Mouse (Mus musculus) left cerebral cortex, postnatal 10 days (tissue): Measurements from ENCODE around the gene Pcgf2. TPM values are rescaled to one million over a fixed set of nuclear protein-coding genes. Genes with fewer than 3 reads are reported as not detected.
A peak's percentile ranks its signal among the peaks of the same experiment; 100 is the strongest.

Experiments
- DNase-seq, 2 experiments: peaks; one replicate each; pipeline ENCODE4 v3.0.0; 2021 to 2022; ENCODE audit warnings: low spot score in 2 of 2, mixed read lengths in 1 of 2; ENCODE audit errors: extremely low spot score in 1 of 2
- intact Hi-C: fragments of 180-260 bp; cut with DNase I; formaldehyde crosslinking; loops from one replicate; pipeline ENCODE4 v1.15.1; 2025
- total RNA-seq, 2 experiments: library from RNA; stranded (reverse); gene quantifications; 2 replicates each; pipeline ENCODE4 v1.2.3; 2021

Pcgf2 gene
- total RNA-seq, 2 experiments from 2014 or later, result 48.3 to 51.6 TPM

DNA sequence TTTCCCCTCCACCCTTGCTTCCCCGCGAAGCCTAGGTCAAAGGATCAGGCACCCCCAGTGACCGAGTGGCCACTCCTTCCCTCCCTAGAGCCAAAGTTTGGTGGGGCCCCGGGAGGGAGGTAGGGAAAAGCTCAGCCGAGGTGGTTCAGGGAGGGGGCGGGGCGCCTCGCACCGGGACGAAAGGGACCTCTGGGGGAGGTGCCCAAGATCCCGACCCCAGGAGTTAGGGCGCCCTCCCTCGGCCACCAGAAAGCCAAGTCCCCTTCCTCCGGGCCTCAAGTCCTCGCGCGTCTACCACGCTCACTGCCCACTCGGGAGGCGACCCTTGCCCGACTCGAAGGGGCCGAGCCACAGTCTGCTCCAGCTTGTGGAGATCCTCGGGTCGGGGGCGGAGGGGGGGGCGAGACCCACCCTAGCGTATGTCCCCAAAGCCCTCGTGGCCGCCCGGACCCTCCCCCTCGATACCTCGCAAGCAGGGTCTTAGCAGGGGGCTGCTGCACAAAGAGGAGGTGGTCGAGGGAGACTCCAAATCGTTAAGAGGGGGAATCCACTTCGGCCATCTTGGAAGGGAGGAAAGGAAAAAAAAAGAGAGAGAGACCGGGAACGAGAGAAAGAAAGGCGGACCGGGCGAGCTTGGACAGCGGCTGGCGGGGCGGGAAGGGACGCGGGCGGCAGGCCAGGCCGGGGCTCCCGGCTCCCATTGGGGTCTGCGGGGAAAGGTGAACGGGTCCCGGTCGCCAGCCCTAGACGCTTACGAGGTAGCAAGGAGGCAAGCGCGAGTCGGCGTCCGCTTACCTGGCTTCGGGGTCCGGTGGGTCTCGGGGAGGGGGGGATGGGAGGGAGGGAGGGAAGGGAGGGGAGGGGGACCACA, 1.3 kb downstream of the Pcgf2 start:
- DNase-seq, result peak; percentile 42 to 89
- intact Hi-C loops, result loop anchor here (5.0 kb wide), 2 partner anchors 37 to 207 kb away; partner anchors contain the start of gene Mllt6

DNA sequence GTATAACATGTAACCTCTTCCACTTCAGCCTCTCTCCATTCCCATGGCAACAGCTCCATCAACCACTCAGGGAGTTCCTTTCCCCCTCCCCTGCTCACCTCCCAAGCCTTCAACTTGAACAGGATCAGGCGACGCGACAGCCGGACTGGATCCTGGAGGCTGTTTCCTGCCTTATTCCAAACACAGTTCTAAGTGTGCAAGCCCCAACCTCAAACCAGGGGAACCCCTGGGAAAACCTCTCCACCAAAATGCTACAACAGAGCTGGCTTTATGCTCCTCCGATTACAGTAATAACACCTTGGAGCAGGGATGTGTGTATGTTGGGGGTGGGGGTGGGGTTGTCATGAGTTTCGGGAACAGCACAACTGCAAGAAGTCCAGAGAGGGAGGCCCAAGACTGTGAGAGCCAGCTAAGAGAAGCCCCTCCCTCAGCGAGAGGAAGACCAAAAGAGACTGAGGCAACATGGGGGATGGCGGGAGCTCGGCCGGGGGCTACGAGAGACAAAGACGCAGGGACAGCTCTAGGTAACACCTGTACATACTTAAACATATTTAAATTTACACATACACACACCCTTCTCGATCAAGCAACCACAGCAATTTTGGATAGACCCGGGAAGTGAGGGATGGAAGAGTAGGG, 2.3 kb downstream of the Pcgf2 start:
- intact Hi-C loops, result loop anchor here (5.0 kb wide), 2 partner anchors 36 to 206 kb away; partner anchors contain the start of gene Mllt6
- DNase-seq, result no peak

DNA sequence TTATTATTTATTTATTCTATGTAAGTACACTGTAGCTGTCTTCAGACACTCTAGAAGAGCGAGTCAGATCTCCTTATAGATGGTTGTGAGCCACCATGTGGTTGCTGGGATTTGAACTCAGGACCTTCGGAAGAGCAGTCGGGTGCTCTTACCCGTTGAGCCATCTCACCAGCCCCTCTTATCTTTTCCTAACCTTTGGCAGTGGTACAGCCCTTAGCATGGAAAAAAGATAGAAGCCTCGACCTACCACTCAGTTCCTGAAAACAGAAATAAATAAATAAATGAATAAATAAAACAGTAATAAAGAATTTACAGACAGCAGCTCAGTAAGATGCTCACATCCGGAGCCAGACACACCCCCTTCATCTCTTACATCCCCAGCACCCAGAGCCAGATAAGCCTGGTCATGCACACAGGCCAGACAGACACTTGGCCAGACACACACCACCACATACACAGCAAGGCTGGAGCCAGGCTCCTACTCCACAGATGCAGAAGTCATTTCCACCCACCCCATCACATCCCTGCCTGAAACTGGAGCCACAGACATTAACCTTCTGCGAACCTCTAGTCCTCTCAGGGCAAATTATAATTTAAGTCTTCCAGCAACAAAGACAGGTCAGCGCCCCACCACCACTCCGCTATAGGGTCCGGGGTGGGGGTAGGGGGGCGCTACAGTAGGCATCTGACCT, 3.0 kb downstream of the Pcgf2 start:
- no peak for DNase-seq
- intact Hi-C loops, result loop anchor here (5.0 kb wide), 2 partner anchors 35 to 205 kb away; partner anchors contain the start of gene Mllt6

DNA sequence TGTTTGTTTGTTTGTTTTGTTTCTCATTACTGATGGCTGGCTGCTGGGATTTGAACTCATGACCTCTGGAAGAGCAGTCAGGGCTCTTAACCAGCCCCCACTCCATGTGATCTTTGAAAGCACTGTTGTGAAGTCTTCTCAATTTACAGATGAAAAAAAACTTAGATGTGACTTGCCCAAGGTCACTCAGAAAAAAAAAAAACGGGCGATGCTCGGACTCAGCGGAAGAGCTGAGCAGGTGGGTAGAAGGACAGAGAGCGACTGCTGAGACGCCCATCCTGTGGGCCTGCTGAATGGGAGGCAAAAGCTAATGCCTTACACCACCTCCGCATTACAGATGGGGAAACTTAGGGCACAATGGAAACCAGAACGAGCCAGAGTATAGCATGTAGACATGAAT, 3.6 kb downstream of the Pcgf2 start:
- intact Hi-C loops, result loop anchor here (5.0 kb wide), 2 partner anchors 34 to 204 kb away; partner anchors contain the start of gene Mllt6
- no peak for DNase-seq

DNA sequence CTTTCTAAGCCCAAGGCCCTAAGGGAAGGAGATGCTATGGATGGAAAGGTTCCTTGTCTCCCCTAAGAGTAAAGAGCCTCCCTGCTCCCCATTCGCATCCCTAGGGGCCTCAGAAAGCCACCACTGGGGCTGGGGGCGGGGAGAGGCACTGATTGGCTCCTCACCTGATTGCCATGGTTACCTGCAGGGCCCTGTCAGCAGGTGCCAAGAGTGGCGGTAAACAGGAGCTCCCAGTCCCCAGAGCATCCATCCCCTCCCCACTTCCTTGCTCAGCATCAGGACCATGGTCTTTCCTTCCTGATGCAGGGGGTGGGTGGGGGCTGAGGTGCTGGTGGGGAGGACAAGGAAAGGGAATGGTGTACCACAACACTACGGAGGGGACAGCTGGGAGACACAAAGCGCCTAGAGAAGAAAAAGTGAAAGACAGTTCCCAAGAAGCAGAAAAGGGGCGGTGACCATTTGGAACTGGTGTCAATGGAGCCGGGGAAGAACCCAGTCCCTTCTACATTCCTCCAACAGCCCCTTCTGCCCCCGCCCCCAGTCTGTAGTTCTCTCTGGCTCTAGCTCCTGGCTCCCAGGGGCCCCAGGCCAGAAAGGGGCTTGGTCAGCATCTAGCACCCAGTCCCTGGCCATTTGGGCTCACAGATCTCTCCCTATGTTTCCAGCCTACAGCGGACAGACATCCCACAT, 4.4 kb downstream of the Pcgf2 start:
- peak in 1 of 2 experiments; percentile 65 for DNase-seq
- intact Hi-C loops, result loop anchor here (5.0 kb wide), 2 partner anchors 34 to 204 kb away; partner anchors contain the start of gene Mllt6

DNA sequence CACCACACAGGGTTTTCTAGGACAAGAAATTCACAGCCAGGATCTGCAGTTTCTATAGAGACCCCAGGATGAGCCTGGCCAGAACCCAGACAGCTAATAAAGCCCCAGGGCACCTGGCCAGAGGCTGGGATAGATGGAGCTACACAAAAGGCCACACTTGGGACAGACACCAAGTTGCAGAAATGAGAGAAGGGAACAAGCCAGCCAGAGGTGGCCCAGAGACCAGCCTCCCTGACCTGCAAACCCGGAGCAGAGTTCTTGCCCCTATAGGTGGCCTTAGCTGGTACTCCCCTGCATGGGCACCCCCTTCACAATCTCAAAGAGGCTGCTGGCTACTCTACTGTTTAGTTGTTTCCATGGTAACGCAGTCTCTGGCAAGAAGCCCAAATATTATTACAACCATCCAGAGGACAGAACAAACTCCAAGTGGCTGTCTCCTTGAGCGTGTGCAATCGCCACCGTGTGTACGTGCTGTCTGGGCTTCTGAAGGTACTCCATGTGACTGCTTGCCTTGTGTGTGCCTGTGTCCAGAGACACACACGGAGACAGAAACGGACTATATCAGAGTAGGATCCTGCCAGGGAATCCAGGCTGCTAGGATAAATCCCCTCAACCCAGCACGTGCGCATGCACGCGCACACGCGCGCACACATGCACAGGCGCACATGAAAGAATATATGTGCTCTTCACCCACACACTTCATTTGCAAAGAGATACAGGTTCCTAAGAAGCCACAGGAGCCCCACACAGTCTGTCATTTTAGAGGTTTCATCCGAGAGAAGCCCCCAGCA, 5.2 kb downstream of the Pcgf2 start:
- DNase-seq, result peak; percentile 58 to 75
- intact Hi-C loops, result loop anchor here (5.0 kb wide), 3 partner anchors 33 to 203 kb away; partner anchors contain the start of gene Mllt6

DNA sequence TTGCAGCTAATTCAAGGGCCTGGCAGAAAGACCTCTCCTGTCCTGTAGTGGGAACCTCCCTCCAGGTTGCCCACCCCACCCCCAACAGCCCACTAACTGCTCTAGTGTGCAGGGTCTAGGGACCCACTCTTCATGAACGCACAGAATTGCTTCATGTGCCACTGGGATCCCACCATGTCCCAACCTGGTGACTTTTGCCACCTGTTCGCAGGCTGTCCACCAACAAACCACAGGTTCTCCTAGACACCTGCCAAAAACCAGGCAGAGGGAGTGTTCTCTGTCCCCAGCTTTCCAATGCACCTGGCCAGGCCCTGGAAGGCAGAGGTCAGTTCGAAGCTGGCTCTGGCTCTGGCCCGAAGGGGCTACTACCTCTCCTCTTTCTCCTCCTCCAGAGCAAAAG, 5.9 kb downstream of the Pcgf2 start:
- DNase-seq, result no peak
- intact Hi-C loops, result loop anchor here (5.0 kb wide), 1 partner anchor 47 kb away; no protein-coding TSS in a partner anchor

DNA sequence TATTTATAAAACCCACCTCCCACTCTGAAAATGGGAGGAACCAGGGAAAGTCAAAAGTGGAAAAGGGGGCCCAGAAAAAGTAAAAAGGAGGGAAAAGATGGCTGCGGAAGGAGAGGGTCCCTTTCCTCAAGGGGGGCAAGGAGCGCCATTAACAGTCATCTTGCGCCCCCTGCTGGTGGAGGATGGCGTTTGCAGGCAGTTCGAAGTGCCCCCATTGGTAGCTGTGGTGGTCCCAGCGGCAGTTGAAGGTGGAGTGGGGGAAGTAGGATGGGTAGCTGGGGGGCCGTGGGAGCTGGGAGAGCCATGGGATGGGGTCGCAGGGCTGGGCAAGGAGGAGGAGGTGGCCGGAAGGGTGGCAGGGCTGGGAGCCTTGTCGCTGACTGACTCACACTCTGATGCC, 10.4 kb downstream of the Pcgf2 start:
- intact Hi-C loops, result loop anchor here (5.0 kb wide), 1 partner anchor 43 kb away; no protein-coding TSS in a partner anchor
- DNase-seq, result peak; percentile 49 to 77

DNA sequence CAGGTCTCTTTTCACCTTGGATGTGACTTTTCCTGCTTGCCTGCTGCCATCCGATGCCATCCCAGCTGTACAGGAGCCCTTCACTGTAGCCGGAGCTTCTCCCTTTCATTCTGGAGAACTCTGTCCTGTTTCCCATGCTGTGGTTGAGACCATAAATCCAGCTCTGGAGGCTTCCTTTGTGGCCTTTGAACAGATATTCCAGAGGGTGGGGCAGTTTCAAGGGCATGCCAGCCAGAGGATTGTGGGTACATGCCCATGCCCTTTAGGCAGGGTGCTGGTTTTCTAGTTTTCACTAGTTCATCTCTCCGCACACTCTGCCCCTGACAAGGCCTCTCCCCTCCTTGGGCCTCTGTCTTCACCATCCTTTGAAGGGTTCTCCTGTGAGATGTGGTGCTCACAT, 13.2 kb downstream of the Pcgf2 start:
- no peak for DNase-seq
- intact Hi-C loops, result no loop called here

DNA sequence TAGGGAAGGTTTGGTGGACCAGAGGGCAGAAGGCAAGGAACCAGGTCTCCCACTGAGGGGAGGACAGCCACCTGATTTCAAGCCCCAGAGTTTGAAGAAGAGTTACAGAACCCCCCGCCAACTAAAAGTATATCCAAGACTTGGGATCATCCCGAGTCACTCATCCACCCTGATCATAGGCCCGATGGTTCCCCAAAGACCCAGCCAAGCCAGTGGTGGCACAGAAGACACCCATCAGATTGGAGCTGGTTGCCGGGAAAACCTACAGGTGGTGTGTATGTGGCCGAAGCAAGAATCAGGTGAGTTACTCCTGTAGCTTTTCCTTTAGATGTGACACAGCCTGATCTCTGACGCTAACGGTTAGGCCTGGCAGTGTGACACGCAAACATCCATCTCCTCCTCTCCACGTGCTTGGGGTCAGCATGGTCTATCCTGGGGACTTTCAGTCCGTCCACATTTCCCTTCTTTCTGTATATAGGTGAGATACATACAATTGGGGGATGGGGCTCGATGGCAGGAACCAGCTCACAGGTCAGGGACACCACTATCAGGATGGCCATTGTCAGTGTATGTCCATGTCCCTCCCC, 13.9 kb downstream of the Pcgf2 start:
- no peak for DNase-seq
- intact Hi-C loops, result no loop called here

DNA sequence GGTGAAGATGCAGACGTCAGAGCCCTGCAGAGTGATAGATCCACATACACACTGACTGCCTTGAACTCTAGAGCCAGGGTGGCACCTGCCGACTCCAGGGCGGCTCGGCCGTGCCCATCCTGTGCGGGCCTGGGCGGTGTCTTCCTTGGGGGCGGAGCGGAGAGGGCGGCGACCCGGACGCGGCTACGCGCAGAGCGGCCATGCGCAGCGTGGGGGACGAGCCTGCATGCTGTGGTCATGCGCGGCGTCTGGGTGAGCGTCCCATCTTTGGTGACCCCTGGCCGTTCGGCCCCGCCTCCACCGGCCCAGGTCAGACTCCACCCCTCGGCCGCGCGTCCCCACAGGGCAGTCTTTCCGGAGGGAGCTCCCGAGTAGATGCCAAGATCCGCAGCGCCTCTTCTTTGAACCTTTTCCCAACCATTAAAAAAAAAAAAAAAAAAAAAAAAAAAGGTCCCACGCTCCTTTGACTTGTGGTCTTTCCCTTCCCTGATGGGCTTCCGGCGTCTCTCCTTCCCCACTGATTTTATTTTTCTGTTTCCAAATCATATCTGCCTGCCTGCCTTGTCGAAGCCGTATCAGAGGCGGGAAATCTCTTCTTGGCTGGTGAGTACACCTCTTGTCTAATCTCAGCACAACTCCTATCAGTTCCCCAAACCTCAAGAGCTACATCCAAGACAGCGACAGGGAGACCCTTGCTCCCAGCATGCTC, 14.5 kb downstream of the Pcgf2 start, which contains the start of gene Cisd3:
TSS of gene Cisd3 (plus strand) at position 214 of the 709 bp plus-strand sequence.
- intact Hi-C loops, result no loop called here
- DNase-seq, result peak; percentile 73 to 94

DNA sequence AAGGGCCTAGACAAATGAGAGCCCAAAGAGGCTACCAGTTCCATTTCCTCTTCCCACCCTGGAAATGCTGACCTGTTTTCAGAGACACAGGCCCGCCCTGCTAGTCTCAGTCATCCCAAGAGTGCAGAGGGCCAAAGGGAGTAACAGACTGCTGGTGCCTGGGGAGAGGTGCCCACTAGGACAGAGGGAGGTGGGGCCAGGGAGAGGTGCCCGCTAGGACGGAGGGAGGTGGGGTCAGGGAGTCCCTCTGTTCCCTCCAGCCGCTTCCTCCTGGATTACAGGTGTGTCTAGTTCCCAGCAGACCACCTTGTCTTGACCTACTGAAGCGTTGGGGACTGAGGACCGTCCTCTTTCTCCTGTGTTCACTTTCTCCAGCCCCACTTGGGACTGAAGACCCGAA, 15.5 kb downstream of the Pcgf2 start:
- no peak for DNase-seq
- intact Hi-C loops, result no loop called here

DNA sequence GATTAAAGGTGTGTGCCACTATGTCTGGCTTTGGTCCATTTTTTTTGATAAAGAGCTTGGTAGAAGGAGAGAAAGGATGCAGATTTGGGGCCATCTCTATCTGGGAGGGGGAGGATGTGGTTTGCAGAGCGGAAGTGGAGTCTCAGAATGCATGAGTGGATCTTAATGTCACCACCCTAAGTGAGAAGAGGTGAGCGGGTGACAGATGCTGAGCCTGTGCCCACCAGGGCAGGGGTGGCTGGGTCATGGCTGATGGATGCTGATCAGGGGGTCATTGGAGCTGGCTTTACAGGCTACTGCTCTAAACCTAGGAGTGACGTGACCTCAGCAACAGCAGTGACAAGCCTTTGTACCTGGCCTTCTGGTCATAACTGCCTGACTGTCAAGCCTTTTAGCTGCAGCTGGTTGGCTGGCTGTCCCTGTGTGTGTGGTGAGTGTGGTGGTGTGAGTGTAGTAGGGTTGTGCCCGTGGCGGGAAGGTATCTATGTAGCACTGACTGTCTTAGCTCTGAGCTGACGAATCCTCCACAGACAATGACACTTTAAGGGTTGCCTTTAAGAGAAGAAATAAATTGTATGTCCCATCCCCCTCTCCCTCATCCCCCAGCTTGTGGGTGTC, 16.1 kb downstream of the Pcgf2 start:
- no peak for DNase-seq
- intact Hi-C loops, result no loop called here

DNA sequence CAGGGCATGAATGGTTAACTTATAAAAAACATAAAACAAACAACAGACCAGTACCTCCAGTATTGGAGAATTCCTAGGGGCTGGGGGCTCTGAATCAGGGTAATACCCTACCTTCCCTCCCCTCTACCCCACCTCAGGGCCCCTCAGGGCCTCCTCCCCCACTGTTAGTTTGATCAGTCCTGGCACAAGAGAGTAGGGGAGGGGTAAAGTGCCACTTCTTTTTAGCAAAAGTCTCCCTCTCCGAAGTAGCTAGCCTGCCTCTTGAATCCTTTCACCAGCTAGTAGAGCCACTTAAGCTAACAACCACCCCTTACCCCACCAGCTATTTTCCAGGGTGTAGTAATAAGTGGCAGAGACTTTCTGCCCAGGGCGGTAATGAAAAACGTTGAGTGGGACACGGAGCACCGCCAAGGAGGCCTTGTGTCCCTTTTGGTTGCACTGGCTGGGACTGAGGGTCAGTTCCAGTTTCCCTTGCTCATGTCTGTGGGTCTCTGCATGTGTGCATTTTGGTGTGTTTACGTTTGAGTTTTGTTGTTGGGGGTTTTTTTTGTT, 17.7 kb downstream of the Pcgf2 start:
- intact Hi-C loops, result no loop called here

DNA sequence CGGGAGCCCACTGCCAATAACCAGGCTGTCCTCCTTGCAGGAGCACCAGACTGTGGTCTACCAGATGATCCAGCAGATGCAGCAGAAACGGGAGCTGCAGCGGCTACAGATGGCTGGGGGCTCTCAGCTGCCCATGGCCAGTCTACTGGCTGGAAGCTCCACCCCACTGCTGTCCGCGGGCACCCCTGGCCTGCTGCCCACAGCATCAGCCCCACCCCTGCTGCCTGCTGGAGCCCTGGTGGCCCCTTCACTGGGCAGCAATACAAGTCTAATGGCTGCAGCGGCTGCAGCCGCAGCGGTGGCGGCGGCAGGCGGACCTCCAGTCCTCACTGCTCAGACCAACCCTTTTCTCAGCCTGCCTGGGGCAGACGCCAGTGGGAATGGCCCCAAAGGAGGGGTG, 19.9 kb downstream of the Pcgf2 start:
- DNase-seq, result peak in 1 of 2 experiments; percentile 62
- intact Hi-C loops, result no loop called here

More for the DNA sequence above, 17.7 kb downstream of the Pcgf2 start:
- no peak for DNase-seq

DNA sequence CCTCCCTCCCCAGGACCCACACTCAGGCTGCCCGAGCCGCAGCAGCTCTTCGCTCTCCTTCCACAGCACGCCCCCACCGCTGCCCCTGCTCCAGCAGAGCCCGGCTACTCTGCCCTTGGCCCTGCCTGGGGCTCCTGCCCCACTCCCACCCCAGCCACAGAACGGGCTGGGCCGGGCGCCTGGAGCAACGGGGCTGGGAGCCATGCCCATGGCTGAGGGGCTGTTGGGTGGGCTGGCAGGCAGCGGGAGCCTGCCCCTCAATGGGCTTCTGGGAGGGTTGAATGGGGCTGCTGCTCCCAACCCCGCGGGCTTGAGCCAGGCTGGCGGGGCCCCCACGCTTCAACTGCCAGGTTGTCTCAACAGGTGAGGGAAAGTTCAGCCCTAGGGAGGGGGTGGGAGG, 22.0 kb downstream of the Pcgf2 start:
- intact Hi-C loops, result no loop called here
- no peak for DNase-seq
